Mouse (Mus musculus): ENCODE measurements at regions not wholly inside any gene's neighbourhood (a gene's known extent, or its start where the extent isn't known, plus 50 kb on each side); places are given as distances from the start of the nearest gene placed in this dataset.

- no peak for TF ChIP-seq CTCF (IDR thresholded peaks at IDR 0.05; ENCODE audit: insufficient read depth, low read length)
- TF ChIP-seq POLR2A (IDR thresholded peaks at IDR 0.05; ENCODE audit: borderline replicate concordance, extremely low read depth, low read depth, low read length) = no peak
Observed at GRCm38 (mm10) chr1:190007271-190007670, 85.1 kb upstream of the Smyd2 start.
